Mouse (Mus musculus) left cerebral cortex, postnatal 25 days (tissue): ENCODE measurements around the gene Olfr43. TPM values are rescaled to one million over a fixed set of nuclear protein-coding genes. Genes with fewer than 3 reads are reported as not detected.

Source experiments
- DNase-seq, 2 experiments: peaks; one replicate each; pipeline ENCODE4 v3.0.0; 2022; ENCODE audit warnings: low spot score in 2 of 2, mixed read lengths in 1 of 2
- intact Hi-C: fragments of 180-260 bp; cut with DNase I; formaldehyde crosslinking; loops from one replicate; pipeline ENCODE4 v1.15.1; 2025
- total RNA-seq, 2 experiments: library from RNA; stranded (reverse); gene quantifications; 2 replicates each; pipeline ENCODE4 v1.2.3; 2021

Gene Olfr43
- not detected for total RNA-seq

DNA sequence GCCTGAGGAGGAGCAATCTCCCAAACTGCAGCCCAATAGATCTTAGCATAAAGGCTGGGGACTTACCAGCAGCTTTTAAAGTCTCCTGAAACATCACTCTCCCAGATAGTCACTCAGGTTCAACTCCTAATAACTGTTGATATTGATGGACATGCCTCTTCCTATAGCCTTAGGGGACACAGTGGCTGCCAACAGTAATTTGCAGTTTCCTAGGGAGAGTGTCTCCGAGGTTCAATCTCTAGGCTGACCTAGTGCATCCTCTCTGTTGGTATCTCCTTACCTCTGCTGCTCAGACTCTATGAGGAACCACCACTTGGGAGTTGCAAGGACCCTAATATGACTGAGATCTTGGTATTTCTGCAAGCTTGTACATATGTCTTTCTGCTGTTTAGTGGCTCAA, at the start of gene Olfr43:
Gene Olfr43 (minus strand): TSS at position 101 of the 400 bp plus-strand sequence.
- intact Hi-C loops = no loop called here
- DNase-seq = no peak

DNA sequence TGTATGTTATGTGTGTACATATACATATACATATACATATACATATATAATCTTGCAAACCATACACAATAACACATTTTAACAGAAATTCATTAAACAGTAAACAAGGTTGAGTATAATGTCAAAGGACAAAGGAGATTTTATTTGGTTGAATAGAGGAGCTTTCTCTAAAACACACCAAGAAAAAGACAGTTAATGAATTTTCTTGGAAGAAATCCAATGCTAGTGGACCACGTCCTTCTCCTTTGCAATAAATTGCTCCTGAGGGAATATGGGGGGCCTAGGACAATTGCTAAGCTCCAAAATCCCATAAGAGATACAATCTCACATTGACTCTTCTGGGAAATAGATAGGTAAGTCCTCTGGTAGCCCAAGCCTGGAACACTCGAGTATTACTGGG, 48.3 kb upstream of the Olfr43 start, which contains the start of gene Olfr406:
Gene Olfr406 (plus strand): TSS at position 301 of the 400 bp plus-strand sequence.
- intact Hi-C loops = no loop called here
- no peak for DNase-seq

DNA sequence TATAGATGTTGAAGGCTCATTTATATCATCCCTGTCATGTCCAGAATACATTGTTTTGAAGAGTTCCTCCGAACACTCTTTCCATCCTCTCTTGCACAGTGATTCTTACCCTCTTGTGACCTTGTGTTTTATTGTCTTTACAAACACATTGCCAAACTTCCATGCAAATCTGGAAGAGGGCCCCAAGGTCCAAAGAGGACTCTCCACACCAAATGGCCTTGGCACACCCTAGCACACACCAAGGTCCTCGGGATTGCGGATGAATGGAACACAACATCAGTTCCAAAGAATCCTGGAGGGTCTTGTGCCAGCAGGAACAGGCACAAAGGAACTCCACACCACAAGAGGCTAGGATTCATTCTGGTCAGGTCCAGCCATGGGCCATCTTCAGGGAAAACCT, 30.0 kb upstream of the Olfr43 start:
- DNase-seq = no peak
- intact Hi-C loops = no loop called here

DNA sequence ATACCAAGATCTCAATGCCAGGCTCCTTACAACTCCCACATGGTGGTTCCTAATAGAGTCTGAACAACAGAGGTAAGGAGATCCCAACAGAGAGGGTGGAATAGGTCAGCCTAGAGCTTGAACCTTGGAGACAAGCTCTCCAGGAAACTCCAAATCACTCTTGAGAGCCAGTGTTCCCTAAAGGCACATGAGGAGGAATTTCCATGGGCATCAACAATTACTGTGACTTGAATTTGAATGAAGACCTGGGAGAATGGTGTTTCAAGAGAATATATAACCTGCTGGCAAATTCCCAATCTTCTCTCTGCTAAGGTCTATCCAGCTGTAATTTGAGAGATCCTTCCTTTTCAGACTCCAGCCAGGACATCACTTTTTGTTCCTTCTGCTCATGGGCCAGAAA, 25.2 kb downstream of the Olfr43 start, which contains the start of gene Olfr403:
Gene Olfr403 (plus strand): TSS at position 301 of the 400 bp plus-strand sequence.
- DNase-seq = no peak
- intact Hi-C loops = no loop called here

DNA sequence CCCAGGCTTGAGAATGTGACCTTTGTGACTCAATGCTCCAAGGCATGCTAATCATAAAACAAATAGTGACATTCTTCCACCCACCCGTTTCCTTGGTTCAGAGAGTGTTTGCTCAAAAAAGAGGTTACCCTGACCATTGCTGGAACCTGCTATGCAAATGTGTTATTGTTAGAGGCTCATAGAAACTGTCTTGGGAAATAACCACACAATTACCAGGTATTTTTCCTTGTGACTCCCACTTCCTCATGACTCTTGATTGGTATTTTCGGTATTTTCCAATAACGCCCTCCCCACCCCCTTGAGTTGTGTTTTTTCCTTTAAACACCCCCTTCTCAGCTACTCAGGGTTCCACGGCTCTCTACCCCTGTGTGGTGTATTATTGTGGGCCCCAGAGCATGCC, 27.4 kb downstream of the Olfr43 start:
- intact Hi-C loops = no loop called here
- no peak for DNase-seq

DNA sequence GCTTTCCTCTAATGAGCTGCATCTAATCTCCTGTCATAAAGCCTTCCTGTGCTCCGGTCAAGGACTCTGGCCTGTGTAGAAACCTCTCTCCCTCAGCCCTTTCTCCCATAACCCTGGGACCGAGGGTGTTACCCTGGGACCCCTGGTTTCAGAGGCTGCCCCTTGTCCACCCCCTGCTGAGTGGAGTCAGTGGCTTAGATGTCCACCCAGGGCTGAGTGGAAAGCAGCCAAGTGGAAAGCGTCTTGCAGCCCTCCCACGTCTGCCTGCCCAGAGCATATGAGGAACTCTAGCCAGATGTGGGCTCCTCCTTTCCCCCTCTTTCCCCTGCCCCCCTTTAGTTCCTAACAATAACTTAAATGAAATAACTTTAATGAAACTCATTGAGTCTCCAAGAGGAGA, 28.0 kb downstream of the Olfr43 start:
- DNase-seq = no peak
- intact Hi-C loops = no loop called here

DNA sequence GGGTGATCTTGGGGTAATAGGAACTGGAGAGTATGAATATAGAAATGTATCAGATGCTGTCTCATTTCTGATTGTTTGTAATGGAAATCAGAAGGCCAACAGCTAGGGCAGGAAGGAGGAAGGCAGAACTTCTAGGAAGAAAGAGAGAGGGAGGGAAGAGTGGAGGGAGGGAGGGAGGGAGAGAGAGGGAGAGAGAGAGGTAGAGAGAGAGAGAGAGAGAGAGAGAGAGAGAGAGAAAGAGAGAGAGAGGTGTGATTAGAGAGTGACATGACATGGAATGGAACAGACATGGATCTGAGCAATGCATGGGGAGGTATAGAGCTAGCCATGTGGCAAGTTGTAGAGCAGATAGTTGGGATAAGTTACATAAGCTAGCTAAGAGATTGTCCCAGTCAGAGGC, 42.4 kb downstream of the Olfr43 start:
- no peak for DNase-seq
- intact Hi-C loops = no loop called here

Other genes with a start within 250 kb of the Olfr43 start
- gene Olfr398, start 221.0 kb downstream of the Olfr43 start, total RNA-seq = not detected
- not detected for gene Olfr139, start 154.8 kb downstream of the Olfr43 start, total RNA-seq
- not detected for gene Olfr399, start 154.8 kb downstream of the Olfr43 start, total RNA-seq
- not detected for gene Zfp616, start 141.4 kb downstream of the Olfr43 start, total RNA-seq
- gene Olfr401, start 97.7 kb downstream of the Olfr43 start, total RNA-seq = not detected
- gene Olfr402, start 57.9 kb downstream of the Olfr43 start, total RNA-seq = not detected
- not detected for gene Olfr403, start 25.1 kb downstream of the Olfr43 start, total RNA-seq
- not detected for gene Olfr406, start 48.4 kb upstream of the Olfr43 start, total RNA-seq
- gene Olfr59, start 72.4 kb upstream of the Olfr43 start, total RNA-seq = not detected
- gene Olfr410, start 126.7 kb upstream of the Olfr43 start, total RNA-seq = not detected
- gene Olfr411, start 141.3 kb upstream of the Olfr43 start, total RNA-seq = not detected
- not detected for gene Olfr412, start 150.7 kb upstream of the Olfr43 start, total RNA-seq